Mouse (Mus musculus) gastrocnemius, postnatal 36 days (tissue): ENCODE measurements around the gene Gdf11. TPM values are rescaled to one million over a fixed set of nuclear protein-coding genes. Genes with fewer than 3 reads are reported as not detected.

Experiments
- DNase-seq, 2 experiments: peaks; one replicate each; pipeline ENCODE4 v3.0.0; 2022
- intact Hi-C: fragments of 180-260 bp; cut with DNase I; formaldehyde crosslinking; loops from one replicate; pipeline ENCODE4 v1.15.1; 2025
- long read RNA-seq, 2 experiments: library from polyadenylated mRNA; stranded (forward); transcript quantifications; one replicate each; pipeline ENCODE4 v2.0.0; 2021
- total RNA-seq, 2 experiments: library from RNA; stranded (reverse); gene quantifications; 2 replicates each; pipeline ENCODE4 v1.2.3; 2021

The Gdf11 gene
- total RNA-seq: 1 to 10 TPM; 2.8 to 5.8 TPM
- long read RNA-seq, experiment 1, full-length matches to known transcripts: 1 of 6 reads
- long read RNA-seq, experiment 1, partial matches to known transcripts: 0 of 6 reads
- long read RNA-seq, experiment 1, other reads (novel, unspliced or antisense): 5 of 6 reads
- long read RNA-seq, experiment 2, full-length matches to known transcripts: 1 of 3 reads
- long read RNA-seq, experiment 2, partial matches to known transcripts: 0 of 3 reads
- long read RNA-seq, experiment 2, other reads (novel, unspliced or antisense): 2 of 3 reads

GRCm38 (mm10) chr10:128891296-128892094 is at the start of gene Gdf11:
Gdf11 (minus strand) TSS chr10:128891718.
- intact Hi-C loops: no loop called here
- DNase-seq: peak in 1 of 2 experiments; percentile 27

- intact Hi-C loops: no loop called here
- no peak for DNase-seq
Measured at GRCm38 (mm10) chr10:128940475-128941061, 49.0 kb upstream of the Gdf11 start.

DNA sequence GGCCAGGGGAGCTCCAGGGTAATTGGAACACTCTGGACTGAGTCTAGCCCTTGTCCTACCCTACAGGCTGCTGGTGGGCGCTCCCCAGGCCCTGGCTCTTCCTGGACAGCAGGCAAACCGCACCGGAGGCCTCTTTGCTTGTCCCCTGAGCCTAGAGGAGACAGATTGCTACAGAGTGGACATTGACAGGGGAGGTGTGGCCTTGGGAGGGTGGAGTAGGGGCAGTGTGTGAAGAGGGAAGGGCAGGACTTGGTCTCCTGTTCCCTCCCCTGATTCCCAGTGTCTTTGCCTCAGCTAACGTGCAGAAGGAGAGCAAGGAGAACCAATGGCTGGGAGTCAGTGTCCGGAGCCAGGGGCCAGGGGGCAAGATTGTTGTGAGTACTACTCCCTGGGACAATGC is 47.5 kb upstream of the Gdf11 start:
- DNase-seq: no peak
- intact Hi-C loops: no loop called here

DNA sequence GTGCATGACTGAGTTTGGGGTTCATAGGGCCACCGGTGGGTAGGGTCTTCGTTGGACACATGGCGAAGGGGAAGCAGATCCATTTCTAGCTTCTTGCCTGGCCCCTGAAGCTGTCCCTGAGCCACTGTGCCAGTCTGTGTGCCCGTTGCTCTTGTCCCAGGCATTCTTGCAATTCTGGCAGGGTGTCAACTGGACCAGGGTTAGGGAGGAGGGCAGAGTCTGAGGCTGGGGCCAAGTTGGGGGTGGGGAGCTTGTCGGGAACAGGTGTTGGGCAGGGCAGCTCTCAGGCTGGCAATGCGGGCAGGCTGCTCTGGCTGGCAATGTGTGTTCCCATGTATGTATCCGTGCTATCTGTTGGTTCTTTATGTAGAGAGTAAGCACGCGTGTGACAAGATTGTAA is 46.9 kb upstream of the Gdf11 start:
- DNase-seq: peak; percentile 62 to 87
- intact Hi-C loops: no loop called here

DNA sequence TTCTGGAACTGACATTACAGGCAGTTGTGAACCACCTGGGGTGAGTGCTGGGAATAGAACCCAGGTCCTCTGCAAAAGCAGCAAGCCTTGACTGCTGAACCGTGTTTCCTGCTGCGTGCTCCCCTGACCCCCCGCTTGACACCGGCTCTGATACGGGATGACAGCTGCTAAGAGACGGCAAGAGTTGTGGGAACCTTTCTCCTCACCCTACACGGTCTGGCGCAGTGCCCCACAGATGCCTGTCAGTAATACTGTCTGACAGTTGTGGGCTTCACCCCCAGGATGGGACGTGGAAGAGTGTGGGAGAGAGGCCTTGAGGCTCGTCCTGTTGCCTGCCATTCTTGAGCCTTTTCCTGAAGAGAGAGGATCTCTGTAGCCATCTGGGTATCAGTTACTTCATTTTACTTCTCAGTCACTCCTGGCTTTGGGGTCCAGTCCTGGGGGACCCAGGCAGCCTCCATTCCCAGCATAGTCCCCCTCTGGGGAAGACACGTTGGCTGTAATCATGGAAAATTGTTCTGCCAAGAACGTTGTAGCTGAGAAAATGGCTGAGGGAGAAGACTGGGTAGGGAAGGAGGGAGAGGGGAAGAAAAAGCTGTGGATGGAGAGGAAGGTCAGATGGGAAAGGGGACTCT is 46.4 kb upstream of the Gdf11 start:
- DNase-seq: peak; percentile 35 to 50
- intact Hi-C loops: no loop called here

DNA sequence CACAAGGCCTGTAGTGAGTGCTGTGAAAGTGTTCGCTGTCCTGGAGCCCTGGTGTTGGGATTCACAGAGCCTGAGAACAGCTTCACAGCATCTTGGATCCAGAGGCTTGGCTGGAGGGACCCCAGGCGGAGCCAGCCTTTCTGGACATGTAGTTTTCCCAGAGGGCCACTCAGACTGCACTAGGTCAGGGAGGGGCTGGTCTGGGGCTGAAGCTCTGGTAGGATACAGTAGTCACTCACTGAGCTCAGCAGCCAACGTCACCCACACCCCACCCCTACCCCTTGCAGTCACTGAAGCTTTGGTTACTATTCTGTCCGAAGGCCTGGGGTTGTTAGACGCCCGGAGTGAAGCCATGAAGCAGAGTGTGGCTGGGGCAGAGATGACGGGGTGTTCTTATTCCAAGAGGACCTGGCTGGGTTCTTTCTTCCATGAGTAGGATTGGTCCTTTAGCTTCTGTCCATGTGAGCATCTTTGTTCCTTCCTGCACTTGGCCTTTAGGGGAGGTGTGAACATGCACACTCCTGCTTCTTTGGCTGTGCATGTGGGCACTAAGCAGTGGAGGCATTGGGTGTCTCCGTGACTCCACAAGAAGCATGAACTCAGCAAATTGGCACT is 44.4 kb upstream of the Gdf11 start:
- peak; percentile 30 to 31 for DNase-seq
- intact Hi-C loops: no loop called here

DNA sequence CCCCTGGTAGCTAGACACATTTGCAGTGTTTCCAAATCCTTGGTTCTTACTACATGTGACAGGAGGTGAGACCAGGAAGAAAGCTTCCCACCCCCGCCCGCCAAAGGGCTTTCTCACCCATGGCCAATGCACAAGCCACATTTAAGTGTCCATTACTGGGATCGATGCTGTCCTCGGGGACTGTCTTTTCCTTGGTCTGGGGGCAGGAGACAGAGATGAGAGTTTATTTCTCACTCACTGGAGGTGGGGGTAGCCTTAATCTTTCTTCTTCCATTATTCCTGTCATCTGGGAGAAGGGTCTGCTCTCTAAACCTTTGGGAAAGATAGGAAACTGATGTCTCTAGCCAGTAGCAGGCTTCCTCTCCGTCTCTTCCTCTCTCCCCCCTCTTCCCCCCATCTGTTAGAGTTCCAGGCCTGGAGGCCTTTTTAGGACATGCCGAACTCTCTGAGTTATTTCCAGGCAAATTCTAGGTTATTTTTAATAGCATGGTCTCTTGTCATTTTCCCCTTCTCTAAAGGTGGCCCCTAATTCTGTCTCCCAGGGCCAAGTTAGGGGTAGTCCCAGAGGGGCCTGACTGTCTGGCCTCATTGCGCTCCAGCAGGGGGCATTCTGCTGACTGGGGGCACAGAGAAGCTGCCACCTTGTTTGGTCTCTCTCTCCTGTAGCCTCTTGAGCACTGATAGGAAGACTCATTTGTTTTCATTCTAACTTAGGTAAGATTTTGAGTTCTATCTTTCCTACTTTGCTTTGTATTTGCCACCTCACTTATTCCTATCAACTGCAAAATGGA is 43.7 kb upstream of the Gdf11 start:
- no peak for DNase-seq
- intact Hi-C loops: no loop called here

DNA sequence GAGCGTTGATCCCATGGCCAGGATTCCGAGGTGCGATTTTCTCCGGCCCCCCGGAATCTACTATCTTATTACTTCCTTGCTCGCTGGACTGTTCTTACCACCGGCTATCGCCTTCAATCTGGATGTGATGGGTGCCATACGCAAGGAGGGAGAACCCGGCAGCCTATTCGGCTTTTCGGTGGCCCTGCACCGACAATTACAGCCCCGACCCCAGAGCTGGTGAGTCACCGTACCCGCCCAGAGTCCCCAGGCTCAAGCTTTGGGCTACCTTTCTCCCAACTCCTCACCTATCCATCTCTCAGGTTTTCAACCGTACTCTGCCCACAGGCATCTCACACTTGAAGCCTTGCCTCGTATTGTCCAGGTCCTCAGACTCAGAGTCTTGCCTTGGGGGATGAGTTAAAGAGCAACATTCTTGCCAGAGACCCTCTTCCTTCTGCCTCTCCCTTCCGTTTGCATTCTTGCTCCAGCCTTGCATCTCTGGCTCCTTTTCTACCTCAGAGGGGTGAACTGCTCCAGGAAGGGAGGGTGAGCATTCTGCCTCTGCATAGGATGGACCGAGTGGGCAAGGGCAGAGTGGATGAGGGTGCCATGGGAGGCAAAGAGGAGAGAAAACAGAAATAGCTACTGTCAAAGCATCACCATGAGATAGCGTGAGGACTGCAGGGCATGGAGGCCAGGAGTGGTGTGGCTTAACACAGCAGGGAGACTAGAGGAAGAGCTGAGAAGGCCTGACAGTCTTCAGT is 42.6 kb upstream of the Gdf11 start:
- intact Hi-C loops: no loop called here
- DNase-seq: no peak

DNA sequence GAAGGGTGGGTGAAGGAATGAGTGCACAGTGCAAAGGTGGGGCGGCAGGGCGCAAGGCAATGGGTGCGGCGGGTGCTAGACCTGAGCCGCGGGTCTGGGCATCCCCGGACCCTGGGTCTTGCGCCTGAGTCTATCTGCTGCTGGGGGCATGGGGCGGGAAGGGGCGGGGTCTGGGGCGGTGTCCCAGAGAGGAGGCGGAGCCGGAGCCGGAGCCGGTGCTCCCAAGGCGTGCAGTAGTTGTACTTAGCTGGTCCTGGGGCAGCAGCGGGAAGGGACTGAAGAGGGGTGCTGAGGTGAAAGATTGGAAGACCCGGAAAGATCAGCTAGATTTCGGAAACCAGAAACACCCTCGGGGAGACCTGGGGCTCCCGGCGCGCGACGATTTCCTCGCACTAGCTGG is 42.1 kb upstream of the Gdf11 start, which contains the start of gene Itga7:
Gene Itga7 (plus strand): TSS at position 245 of the 400 bp plus-strand sequence.
- intact Hi-C loops: no loop called here
- DNase-seq: peak in 1 of 2 experiments; percentile 46

- no peak for DNase-seq
Measured at GRCm38 (mm10) chr10:128931441-128931840, 39.9 kb upstream of the Gdf11 start.

DNA sequence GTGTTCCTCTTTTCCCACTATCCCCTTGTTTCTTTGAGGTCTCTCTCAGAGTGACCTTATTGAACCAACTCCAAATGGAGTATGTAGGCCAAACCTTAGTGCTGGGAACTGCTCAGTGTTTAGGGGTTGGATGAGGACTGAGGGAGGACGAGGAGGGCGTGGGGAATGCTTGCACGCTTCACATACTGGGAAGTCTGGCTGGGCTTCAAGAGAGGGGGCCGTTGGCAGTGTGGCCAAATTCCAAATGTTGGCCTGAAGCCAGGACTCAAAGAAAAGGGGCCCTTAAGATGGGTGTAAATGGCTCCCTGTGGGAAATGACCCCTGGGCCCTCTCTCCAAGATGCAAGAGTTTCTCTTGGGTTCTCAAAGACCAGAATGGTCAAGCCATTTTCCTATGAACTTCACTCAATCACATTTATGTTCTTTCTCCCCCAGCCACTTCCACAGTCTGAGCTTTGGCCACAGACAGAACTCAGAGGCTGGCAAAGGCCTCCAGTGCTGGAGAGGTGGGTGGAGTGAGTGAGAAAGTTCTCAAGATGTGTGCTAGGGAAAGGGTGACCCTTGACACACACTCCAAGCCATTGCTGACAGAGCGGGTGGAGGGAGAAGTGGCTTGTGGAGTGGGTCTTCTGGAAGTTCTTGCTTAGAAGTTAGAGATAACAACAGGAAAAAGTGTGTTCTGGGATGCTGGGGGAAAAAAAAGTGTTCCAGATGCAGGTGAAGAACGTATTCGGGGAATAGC is 38.3 kb upstream of the Gdf11 start:
- no peak for DNase-seq

More at GRCm38 (mm10) chr10:128931441-128931840, 39.9 kb upstream of the Gdf11 start:
- intact Hi-C loops: no loop called here

GRCm38 (mm10) chr10:128928356-128928755 is 36.8 kb upstream of the Gdf11 start:
- intact Hi-C loops: no loop called here

More for the DNA sequence above, 38.3 kb upstream of the Gdf11 start:
- intact Hi-C loops: no loop called here

GRCm38 (mm10) chr10:128923935-128924334 is 32.4 kb upstream of the Gdf11 start, which contains the start of gene Bloc1s1:
Bloc1s1 (minus strand) TSS chr10:128924035.
- intact Hi-C loops: no loop called here
- DNase-seq: no peak

More at GRCm38 (mm10) chr10:128928356-128928755, 36.8 kb upstream of the Gdf11 start:
- DNase-seq: no peak

DNA sequence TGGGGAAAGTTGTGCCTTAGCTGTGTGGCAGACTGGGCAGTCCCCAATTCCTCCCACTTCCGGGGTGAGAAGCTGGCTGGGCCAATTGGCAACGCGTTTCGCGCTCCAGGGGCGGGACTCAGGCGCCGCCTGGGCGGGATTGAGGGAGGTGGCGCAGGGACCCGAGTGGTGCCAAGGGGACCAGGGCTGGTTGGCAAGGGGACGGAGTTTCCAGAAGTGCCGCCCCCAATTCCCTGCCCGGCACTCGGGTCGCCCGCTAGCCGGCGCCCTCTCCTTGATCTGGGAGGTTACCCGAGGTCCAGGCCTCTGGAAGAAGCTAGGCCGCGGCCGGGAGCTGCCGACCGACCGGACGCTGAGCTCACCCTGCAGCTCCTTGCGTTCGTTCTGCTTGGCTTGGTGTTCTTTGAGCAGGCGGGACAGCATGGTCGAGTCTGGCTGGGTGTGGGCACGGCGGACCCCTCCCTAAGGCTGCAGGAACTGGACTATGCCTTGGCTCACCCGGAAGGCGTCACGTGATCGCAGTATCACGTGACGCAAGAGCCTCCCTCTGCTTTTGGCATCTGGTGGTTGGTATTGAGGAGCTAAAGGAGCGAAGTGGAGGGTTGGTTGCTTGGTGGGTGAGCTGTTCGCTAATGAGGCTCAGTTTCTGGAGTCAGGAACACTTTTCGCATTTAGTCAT is 31.6 kb upstream of the Gdf11 start:
- DNase-seq: peak; percentile 90 to 95
- intact Hi-C loops: no loop called here

- intact Hi-C loops: no loop called here
- DNase-seq: no peak
Measured at GRCm38 (mm10) chr10:128922822-128923012, 31.2 kb upstream of the Gdf11 start, which contains the start of gene Rdh5. Rdh5 (minus strand) TSS chr10:128922888.

GRCm38 (mm10) chr10:128921883-128922821 is 30.6 kb upstream of the Gdf11 start:
- no peak for DNase-seq
- intact Hi-C loops: no loop called here

DNA sequence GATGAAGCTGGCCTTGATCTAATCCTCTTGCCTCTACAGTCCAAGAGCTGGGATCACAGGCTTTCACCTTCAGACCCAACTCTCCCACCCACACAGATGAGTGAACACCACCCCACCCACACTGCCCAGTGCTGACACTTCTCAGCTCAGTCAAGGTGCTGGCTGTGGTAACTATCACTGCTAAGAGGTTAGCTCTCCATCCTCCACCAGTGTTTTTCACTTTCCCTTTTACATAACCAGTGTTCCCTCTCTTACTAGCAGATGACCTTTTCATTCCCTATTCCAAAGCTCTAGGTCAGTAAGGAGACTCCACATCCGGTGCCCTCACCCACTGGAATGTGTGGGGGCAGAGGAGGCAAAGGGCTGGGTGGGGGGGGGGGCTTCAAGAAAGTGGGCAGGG is 29.7 kb upstream of the Gdf11 start:
- no peak for DNase-seq
- intact Hi-C loops: no loop called here
